Mouse (Mus musculus) hindbrain, embryonic 13.5 days (tissue): ENCODE results near the gene Hectd1. TPM values are rescaled to one million over a fixed set of nuclear protein-coding genes. Genes with fewer than 3 reads are reported as not detected.

Source experiments
- ATAC-seq: fragments of 200-750 bp; cut with Nextera tagmentation; 2 replicates; pipeline ENCODE4 v1.8.0; 2017; ENCODE audit warnings: moderate TSS enrichment; ENCODE audit not compliant: low FRiP score
- H3K27ac ChIP-seq: fragments of 300-500 bp; sonication (generic); 2 replicates; pipeline ENCODE4 v1.5.1; 2015; ENCODE audit warnings: inconsistent platforms, mild to moderate bottlenecking, moderate library complexity
- H3K27me3 ChIP-seq: fragments of 300-500 bp; sonication (generic); 2 replicates; pipeline ENCODE4 v1.6.1; 2015; ENCODE audit warnings: mild to moderate bottlenecking, inconsistent platforms
- H3K36me3 ChIP-seq: fragments of 300-500 bp; sonication (generic); 2 replicates; pipeline ENCODE4 v1.6.1; 2015; ENCODE audit warnings: mild to moderate bottlenecking, inconsistent platforms
- H3K4me1 ChIP-seq: fragments of 300-500 bp; sonication (generic); replicated peaks from 2 replicates; pipeline ENCODE4 v1.6.1; 2015; ENCODE audit warnings: inconsistent platforms
- H3K4me2 ChIP-seq: fragments of 300-500 bp; sonication (generic); 2 replicates; pipeline ENCODE4 v1.6.1; 2015; ENCODE audit warnings: inconsistent platforms, mild to moderate bottlenecking, moderate library complexity
- H3K4me3 ChIP-seq: fragments of 300-500 bp; sonication (generic); 2 replicates; pipeline ENCODE4 v1.5.1; 2015; ENCODE audit warnings: mild to moderate bottlenecking, inconsistent platforms
- H3K9ac ChIP-seq: fragments of 300-500 bp; sonication (generic); 2 replicates; pipeline ENCODE4 v1.6.1; 2015; ENCODE audit warnings: mild to moderate bottlenecking, inconsistent platforms
- H3K9me3 ChIP-seq: fragments of 300-500 bp; sonication (generic); 2 replicates; pipeline ENCODE4 v1.6.1; 2016; ENCODE audit warnings: inconsistent platforms
- WGBS: fragments of 180-500 bp; shearing (Covaris S2); methylation state at CpG from one replicate; pipeline ENCODE4 v1.1.7; 2015; 5-methylcytosine and 5-hydroxymethylcytosine counted together
- polyA plus RNA-seq: library from polyadenylated mRNA; unstranded; fragments of >200 nt; fragmentation: Nextera tagmentation; extraction: Ambion mirVana; gene quantifications from 2 replicates; pipeline ENCODE4 v1.2.1, GENCODE M21; 2015

The Hectd1 gene
- polyA plus RNA-seq, 1 experiment from 2014 or later = 38.9 TPM

DNA sequence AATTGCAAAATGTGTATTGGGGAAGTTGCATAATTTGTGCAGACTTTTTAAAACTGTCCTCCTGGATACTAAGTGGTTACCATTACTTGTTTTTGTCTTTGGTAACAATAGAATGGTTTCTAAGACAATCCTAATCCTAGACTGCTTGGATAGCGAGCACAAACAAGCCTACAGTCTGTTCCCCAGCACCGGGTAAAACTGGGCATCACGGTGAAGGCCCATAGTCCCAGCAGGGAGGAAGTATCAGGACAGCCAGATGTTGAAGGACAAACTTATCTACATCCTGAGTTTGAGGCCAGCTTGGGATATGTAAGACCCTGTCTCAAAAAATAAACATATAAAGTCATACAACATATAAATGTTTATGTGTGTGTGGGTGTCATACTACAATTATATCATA lies 5.9 kb upstream of the Hectd1 start:
- 70% methylated on average over 3 of the region's 3 CpGs for WGBS
- Histone ChIP-seq H3K36me3 (no peaks in the 10 kb centered on the region), H3K27ac (no peak overlapping the region), H3K27me3 (no peaks in the 10 kb centered on the region), H3K9me3 (no peaks in the 10 kb centered on the region), H3K4me3 (no peak overlapping the region), H3K4me1 (peaks cover 2% of the 10 kb centered on the region), H3K4me2 (no peak overlapping the region), H3K9ac (no peak overlapping the region)
- ATAC-seq = no peak

DNA sequence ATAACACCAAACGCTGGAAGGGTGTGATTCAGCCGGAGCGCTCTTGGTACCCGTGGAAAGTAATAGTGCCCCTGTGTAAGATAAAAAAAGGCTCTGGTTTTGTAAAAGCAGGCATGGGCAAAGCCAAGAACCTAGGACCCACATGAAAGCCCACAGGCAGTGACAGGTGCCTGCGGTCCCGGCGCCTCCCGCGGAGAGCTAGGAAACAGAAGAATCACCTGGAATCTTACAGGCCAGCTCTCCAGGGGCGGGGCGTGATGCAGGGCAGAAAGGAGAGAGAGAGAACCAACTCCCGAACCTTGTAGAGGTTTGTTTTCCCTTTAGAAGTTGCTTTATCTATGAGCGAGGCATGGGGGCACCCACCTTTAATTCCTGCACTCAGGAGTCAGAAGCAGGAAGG lies 2.6 kb upstream of the Hectd1 start:
- Histone ChIP-seq H3K9ac (no peak overlapping the region), H3K4me1 (peaks cover 19% of the 10 kb centered on the region), H3K9me3 (no peaks in the 10 kb centered on the region), H3K4me2 (no peak overlapping the region), H3K4me3 (no peak overlapping the region), H3K36me3 (no peaks in the 10 kb centered on the region), H3K27ac (no peak overlapping the region), H3K27me3 (no peaks in the 10 kb centered on the region)
- WGBS = 80% methylated on average over 13 of the region's 13 CpGs
- ATAC-seq = no peak

DNA sequence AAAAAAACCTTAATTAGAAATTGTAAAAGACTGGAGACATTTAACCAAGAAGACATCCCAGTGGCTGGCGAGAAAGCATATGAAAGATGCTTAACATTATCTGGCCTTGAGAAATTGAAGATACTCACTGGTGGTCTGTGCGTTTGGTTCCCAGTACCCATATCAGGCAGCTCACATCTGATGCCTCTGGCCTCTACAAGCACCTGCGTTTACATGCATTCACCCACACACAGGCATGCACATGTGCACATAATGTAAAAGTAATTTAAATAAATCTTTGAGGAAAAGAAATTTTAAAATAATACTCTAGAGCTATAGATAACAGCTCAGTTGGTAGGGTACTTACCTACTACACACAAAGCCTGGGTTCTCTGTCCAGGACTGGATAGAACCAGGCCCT lies 2.0 kb upstream of the Hectd1 start:
- H3K27ac ChIP-seq = no peak overlapping the region
- no peak overlapping the region for H3K9ac ChIP-seq
- no peaks in the 10 kb centered on the region for H3K27me3 ChIP-seq
- no peaks in the 10 kb centered on the region for H3K36me3 ChIP-seq
- H3K4me1 ChIP-seq = peaks cover 22% of the 10 kb centered on the region
- H3K4me3 ChIP-seq = no peak overlapping the region
- no peaks in the 10 kb centered on the region for H3K9me3 ChIP-seq
- WGBS = 97% methylated on average over 3 of the region's 3 CpGs
- H3K4me2 ChIP-seq = no peak overlapping the region
- ATAC-seq = no peak

DNA sequence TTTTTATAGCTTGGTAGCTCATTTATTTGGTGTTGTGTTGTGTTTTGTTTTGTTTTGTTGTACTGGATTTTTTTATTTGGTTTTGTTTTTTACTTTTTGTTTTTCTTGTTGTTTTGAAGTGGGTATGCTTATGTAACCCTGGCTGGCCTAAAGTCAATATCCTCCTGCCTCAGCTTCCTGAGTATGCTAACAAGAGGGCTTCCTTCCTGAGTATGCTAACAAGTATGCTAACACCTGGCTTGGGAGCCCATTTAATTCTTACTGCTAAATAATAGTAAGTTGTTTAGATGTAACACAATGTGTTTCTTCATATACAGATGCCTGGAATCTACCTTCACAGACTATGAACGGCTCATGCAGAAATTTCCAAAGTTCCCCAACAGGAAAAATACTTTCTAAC lies 1.3 kb upstream of the Hectd1 start:
- 98% methylated on average over 1 of the region's 1 CpGs for WGBS
- Histone ChIP-seq H3K36me3 (no peaks in the 10 kb centered on the region), H3K27me3 (no peaks in the 10 kb centered on the region), H3K4me3 (peak overlapping the region; percentile 97; the same call in 1 of the 2 replicates), H3K4me2 (no peak overlapping the region), H3K9ac (no peak overlapping the region), H3K4me1 (peaks cover 22% of the 10 kb centered on the region), H3K27ac (no peak overlapping the region), H3K9me3 (no peaks in the 10 kb centered on the region)
- no peak for ATAC-seq

DNA sequence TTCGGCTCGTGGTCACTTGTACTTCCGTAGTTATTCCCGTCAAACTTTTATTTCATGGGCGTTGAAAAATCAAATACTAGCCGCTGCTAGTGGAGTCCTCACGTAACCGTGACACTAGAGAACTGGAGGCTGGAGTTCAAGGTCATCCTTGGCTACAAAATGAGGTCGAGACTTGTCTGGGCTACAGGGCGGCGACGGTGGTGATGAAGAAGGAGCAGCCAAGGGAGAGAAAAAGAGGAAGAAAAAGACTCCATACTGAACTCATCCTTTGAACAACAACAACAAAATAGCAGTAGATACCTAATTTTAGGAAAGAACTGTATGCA lies 704 bp upstream of the Hectd1 start:
- Histone ChIP-seq H3K4me2 (peak overlapping the region; percentile 78), H3K9ac (peak overlapping the region; percentile 98), H3K27me3 (no peaks in the 10 kb centered on the region), H3K4me1 (peaks cover 22% of the 10 kb centered on the region), H3K9me3 (no peaks in the 10 kb centered on the region), H3K27ac (peak overlapping the region; percentile 99), H3K4me3 (peak overlapping the region; percentile 97), H3K36me3 (peaks cover 4% of the 10 kb centered on the region)
- ATAC-seq = no peak; the same call in 1 of the 2 replicates
- WGBS = under 1% methylated on average over 12 of the region's 12 CpGs

DNA sequence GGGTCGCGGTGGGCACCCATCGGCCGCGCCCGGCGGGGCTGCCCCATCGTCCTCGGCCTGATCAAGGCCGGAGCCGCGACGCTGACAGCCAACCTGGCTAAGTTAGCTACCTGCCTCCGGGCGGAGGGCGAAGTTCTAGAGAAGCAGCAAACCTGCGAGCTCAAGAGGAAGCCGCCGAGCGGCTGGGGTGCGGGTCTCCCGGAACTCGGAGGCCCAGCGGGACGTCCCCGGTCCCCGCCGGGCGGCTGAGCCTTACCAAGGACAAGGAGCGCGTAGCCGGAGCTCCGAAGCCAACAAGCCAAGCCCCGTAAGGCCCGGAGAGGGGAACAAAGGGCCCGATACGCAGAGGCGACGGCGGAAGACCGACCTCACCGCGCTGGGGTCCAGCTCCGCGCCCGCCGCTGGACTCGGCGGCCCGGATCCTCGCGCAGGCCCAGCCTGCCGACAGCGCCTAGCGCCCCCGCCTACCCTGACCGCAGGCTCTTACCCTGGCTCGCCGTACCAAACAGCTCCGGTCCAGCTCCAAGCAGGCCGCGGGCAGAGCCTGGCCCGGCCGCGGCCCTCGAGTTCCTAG lies 533 bp downstream of the Hectd1 start:
- H3K27ac ChIP-seq = peak overlapping the region; percentile 99
- H3K9ac ChIP-seq = peak overlapping the region; percentile 98
- ATAC-seq = peak; percentile 29
- no peaks in the 10 kb centered on the region for H3K27me3 ChIP-seq
- H3K4me3 ChIP-seq = peak overlapping the region; percentile 97
- peaks cover 14% of the 10 kb centered on the region for H3K36me3 ChIP-seq
- peaks cover 22% of the 10 kb centered on the region for H3K4me1 ChIP-seq
- no peaks in the 10 kb centered on the region for H3K9me3 ChIP-seq
- under 1% methylated on average over 65 of the region's 66 CpGs for WGBS
- H3K4me2 ChIP-seq = peak overlapping the region; percentile 78

DNA sequence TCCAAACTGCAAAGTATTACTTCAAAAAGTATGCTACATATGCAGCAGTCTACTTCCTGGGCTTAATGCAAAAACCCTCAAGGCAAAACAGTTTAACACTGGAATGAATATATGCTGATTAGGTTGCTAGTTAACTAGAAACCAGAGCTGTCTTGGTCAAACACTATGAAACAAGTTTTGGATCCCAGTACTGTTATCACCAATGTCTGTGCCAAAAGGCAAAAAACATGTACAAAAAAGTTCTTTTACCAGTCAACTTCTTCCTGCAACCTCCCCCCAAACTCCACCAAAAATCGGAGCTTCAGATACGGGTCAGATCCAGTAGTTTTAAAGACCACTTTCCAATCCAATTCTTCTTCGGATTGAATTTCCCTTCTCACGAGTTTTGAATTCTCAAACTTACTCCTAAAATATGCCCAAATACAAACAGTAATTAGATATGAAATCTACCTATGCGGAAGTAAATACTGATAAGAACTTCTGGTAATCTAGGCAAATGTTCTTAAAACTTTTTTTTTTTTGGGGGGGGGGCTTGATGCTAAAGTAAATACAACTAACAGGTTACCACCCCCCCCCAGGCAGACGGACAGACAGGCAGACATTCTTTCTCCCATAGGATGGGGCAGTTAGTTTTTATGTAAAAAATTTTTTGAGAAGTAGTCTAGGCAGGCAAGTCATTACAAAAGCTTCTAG lies 1.2 kb downstream of the Hectd1 start:
- 30% methylated on average over 6 of the region's 6 CpGs for WGBS
- Histone ChIP-seq H3K27ac (peak overlapping the region; percentile 99), H3K9ac (peak overlapping the region; percentile 98), H3K9me3 (no peaks in the 10 kb centered on the region), H3K4me2 (peak overlapping the region; percentile 78), H3K4me3 (peak overlapping the region; percentile 97), H3K27me3 (no peaks in the 10 kb centered on the region), H3K4me1 (peaks cover 24% of the 10 kb centered on the region), H3K36me3 (peaks cover 14% of the 10 kb centered on the region)
- ATAC-seq = no peak

DNA sequence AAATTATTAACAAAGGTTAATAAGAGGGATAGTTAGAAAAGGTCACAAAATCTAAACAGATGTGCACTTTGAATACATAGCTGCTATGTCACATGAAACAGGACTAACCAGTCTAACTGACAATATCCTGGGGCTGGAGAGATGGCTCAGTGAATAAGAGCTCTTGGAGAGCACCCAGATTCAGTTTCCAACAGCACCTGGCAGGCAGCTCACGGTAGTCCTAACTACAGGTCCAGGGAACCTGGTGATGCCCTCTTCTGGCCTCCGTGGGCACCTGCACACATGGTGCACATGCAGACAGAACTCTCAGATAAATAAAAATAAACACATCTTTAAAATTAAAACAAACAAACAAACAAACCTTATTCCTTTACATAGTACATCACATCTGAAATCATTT lies 4.0 kb downstream of the Hectd1 start:
- H3K4me2 ChIP-seq = no peak overlapping the region
- H3K4me1 ChIP-seq = peaks cover 34% of the 10 kb centered on the region
- H3K27ac ChIP-seq = no peak overlapping the region
- no peak overlapping the region for H3K4me3 ChIP-seq
- no peaks in the 10 kb centered on the region for H3K9me3 ChIP-seq
- ATAC-seq = no peak
- no peaks in the 10 kb centered on the region for H3K27me3 ChIP-seq
- 80% methylated on average over 2 of the region's 2 CpGs for WGBS
- H3K9ac ChIP-seq = no peak overlapping the region
- peaks cover 14% of the 10 kb centered on the region for H3K36me3 ChIP-seq

DNA sequence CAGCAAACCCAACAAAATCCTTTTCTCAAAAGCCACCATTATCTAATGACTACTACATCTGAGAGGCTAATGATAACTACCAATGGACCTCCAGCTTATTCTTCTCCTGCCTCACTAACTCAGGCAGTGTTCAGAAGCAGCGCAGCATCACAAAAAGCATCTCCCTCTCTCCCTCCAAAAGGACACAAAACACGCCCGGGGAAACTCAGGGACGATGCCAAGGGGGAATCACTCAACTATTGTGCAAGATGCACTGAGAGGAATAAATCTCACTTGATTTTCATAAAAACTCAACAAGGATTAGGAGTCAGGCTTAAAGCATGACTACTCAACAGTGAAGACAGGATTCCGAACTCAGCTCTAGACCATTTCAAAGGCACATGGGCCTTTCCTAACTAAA lies 6.0 kb downstream of the Hectd1 start:
- Histone ChIP-seq H3K27me3 (no peaks in the 10 kb centered on the region), H3K4me2 (no peak overlapping the region), H3K4me3 (no peak overlapping the region), H3K27ac (no peak overlapping the region), H3K9me3 (no peaks in the 10 kb centered on the region), H3K36me3 (peaks cover 14% of the 10 kb centered on the region), H3K4me1 (peaks cover 29% of the 10 kb centered on the region), H3K9ac (no peak overlapping the region)
- WGBS = 78% methylated on average over 5 of the region's 5 CpGs
- ATAC-seq = no peak

DNA sequence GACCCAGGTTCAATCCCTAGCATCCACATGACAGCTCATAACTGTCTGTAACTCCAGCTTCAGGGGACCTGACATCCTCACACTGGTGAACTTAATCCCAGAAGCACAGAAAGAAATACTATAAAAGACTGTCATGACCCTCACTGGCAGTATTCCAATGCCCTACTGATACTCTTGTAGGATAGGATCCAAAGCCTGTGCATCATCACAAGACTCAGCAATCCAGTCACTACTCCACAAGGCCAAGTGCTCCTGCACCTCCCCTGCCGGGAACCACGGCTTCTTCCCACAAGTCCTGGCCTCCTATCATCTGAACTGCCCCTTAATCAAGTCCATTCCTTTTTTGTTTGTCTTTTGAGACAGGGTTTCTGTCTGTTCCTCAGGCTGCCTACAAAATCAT lies 6.5 kb downstream of the Hectd1 start:
- WGBS = 75% methylated on average over 2 of the region's 2 CpGs
- Histone ChIP-seq H3K4me3 (no peak overlapping the region), H3K4me2 (no peak overlapping the region), H3K9me3 (no peaks in the 10 kb centered on the region), H3K27me3 (no peaks in the 10 kb centered on the region), H3K27ac (no peak overlapping the region), H3K9ac (no peak overlapping the region), H3K4me1 (peaks cover 29% of the 10 kb centered on the region), H3K36me3 (peaks cover 14% of the 10 kb centered on the region)
- ATAC-seq = no peak

DNA sequence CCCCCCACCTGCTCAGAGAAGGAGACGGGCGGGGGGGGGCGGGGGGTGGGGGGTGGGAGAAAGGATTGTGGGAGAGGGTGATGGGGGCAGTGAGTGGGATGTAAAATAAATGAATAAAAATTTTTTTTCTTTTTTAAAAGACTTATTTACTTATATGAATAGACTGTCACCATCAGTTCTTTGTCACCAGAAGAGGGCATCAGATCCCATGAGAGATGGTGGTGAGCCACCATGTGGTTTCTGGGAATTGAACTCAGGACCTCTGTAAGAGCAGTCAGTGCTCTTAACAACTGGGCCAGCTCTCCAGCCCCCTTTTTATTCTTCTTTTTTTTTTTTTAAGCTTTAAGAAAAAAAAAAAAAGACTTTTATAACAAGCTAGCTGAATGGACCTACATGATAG lies 7.1 kb downstream of the Hectd1 start:
- Histone ChIP-seq H3K9ac (no peak overlapping the region), H3K36me3 (peaks cover 14% of the 10 kb centered on the region), H3K27me3 (no peaks in the 10 kb centered on the region), H3K9me3 (no peaks in the 10 kb centered on the region), H3K4me3 (no peak overlapping the region), H3K27ac (no peak overlapping the region), H3K4me2 (no peak overlapping the region), H3K4me1 (peaks cover 23% of the 10 kb centered on the region)
- WGBS = 72% methylated on average over 3 of the region's 3 CpGs
- no peak for ATAC-seq

DNA sequence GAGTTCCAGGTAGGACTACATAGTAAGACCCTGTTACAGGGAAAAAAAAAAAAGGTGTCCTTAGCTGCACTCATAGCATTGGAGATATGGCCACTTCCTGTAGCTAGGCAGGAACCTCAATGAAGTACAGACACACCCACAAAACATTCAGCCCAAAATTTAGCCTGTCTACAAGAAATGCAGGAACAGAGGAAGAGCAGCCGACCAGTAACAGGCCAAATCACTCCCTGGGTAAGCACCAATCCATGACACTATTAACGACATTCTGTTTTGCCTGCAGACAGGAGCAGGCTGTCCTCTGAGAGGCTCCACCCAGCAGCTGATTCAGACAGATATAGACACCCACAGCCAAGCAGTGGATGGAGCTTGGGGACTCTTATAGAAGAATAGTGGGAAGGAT lies 8.1 kb downstream of the Hectd1 start:
- H3K4me3 ChIP-seq = no peak overlapping the region
- no peak overlapping the region for H3K4me2 ChIP-seq
- H3K27ac ChIP-seq = no peak overlapping the region
- peaks cover 18% of the 10 kb centered on the region for H3K4me1 ChIP-seq
- no peaks in the 10 kb centered on the region for H3K9me3 ChIP-seq
- H3K36me3 ChIP-seq = peaks cover 15% of the 10 kb centered on the region
- WGBS = 54% methylated on average over 2 of the region's 2 CpGs
- ATAC-seq = no peak
- no peak overlapping the region for H3K9ac ChIP-seq
- H3K27me3 ChIP-seq = no peaks in the 10 kb centered on the region

DNA sequence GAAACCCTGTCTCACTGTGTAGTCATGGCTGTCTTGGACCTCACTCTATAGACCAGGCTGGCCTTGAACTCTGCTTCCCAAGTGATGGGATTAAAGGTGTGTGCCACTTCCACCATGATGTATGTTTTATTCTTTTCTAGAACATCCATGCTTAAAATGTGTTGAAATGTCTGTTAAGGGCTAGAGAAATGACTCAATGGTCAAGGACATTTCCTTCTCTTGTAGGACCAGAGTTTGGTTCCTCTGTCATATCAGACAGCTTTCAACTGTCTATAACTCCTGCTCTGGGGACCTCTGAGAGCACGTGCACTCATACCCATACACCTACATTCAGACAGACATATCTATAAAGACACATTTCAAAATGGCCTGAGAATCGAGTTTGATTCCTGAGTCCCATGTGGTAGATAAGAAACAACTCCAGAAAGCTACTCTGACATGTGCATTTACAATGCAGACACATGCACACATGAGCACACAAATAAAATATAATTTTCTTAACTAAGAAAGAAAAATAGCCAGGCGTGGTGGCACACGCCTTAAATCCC lies 9.3 kb downstream of the Hectd1 start:
- Histone ChIP-seq H3K9me3 (no peaks in the 10 kb centered on the region), H3K4me1 (peaks cover 18% of the 10 kb centered on the region), H3K27ac (no peak overlapping the region), H3K9ac (no peak overlapping the region), H3K4me3 (no peak overlapping the region), H3K27me3 (no peaks in the 10 kb centered on the region), H3K36me3 (peaks cover 17% of the 10 kb centered on the region), H3K4me2 (no peak overlapping the region)
- whole genome bisulfite sequencing = 93% methylated on average over 4 of the region's 4 CpGs
- ATAC-seq = no peak
